9 mouse cellular contexts compared by ENCODE assay signal in the genomic region with DNA sequence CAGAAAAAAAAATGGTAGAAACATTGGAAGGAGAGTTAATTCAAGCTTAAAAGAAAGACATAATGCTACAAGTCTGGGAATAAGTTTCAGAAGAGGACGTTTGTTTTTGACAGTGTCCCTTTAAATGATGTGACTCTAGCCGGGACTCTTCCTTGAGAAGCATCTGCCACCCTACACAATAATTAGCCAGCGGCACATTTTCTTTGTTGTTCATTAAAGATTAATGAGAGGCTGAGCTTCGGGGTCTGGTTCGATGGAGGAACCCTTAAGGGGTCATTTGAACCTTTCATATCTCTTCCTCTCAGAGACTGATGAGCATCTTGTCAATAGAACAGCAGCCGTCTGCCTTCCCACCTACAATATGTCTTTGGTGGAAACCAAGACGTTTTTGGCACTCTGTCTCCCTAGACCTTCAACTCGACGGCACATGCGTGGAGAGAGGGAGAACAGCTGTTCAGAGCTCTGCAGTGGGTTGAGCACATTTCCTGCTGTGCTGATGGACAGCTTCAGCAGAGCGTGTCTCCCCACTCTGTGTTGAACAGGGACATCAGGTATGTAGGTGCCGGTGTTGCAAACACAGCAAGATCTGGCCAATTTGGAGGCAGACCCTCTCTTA.
DNase-seq lines count a peak whose midpoint lies in the region; ATAC-seq and TF ChIP-seq lines count a peak whose summit lies in the region.
"Had no signal": no experiment of that assay in that cellular context is flagged by ENCODE, and none has a peak within 500 bp of the region (broad histone marks: within the 10 kb centered on the region; RNA-seq: fewer than 3 reads in every experiment).

No protein-coding gene starts in this region.

- no peaks in the 10 kb centered on the region for H3K27me3 ChIP-seq in lung, embryonic 14.5 days (ENCODE audit: insufficient read depth, low read length)
- no peaks in the 10 kb centered on the region for H3K27me3 ChIP-seq in forebrain, embryonic 15.5 days
- no peaks in the 10 kb centered on the region for H3K27me3 ChIP-seq in limb, embryonic 10.5 days (ENCODE audit: low read depth, poor library complexity, severe bottlenecking)
- H3K27me3 ChIP-seq: embryonic facial prominence, embryonic 12.5 days; stomach, embryonic 15.5 days had no signal

- H3K4me2 ChIP-seq in lung, embryonic 14.5 days: peak overlapping the region; percentile 10; the same call in 1 of the 2 replicates
- H3K4me2 ChIP-seq in forebrain, embryonic 15.5 days (replicated peaks): no peak overlapping the region
- H3K4me2 ChIP-seq: embryonic facial prominence, embryonic 12.5 days; stomach, embryonic 15.5 days had no signal

- 3% methylated on average over 12 of the region's 12 CpGs for WGBS in lung, embryonic 14.5 days
- 11% methylated on average over 12 of the region's 12 CpGs for WGBS in lung, adult 2 months
- WGBS in forebrain, embryonic 15.5 days: 25% methylated on average over 12 of the region's 12 CpGs
- 49% methylated on average over 12 of the region's 12 CpGs for WGBS in limb, embryonic 10.5 days

- no peak overlapping the region for H3K4me3 ChIP-seq in lung, embryonic 14.5 days (ENCODE audit: low read depth, low read length)
- H3K4me3 ChIP-seq in lung, adult 2 months (replicated peaks; ENCODE audit: extremely low read depth, low read depth, low read length): no peak overlapping the region
- no peak overlapping the region for H3K4me3 ChIP-seq in forebrain, embryonic 15.5 days
- H3K4me3 ChIP-seq in limb, embryonic 10.5 days: no peak overlapping the region
- H3K4me3 ChIP-seq: embryonic facial prominence, embryonic 12.5 days; stomach, embryonic 15.5 days had no signal

- peak; percentile 81 for DNase-seq in lung, embryonic 14.5 days
- DNase-seq in lung, adult 2 months: no peak
- DNase-seq in layer of hippocampus, adult 9-10 months (ENCODE audit: low spot score): peak; percentile 15
- peak; percentile 11 for DNase-seq in right cerebral cortex, postnatal 14 days
- DNase-seq in limb, embryonic 10.5 days (ENCODE audit: low spot score): no peak
- no peak for DNase-seq in gastrocnemius, adult 8-10 months (ENCODE audit: low spot score in 2 of 2)

- no peak overlapping the region for H3K27ac ChIP-seq in lung, embryonic 14.5 days (ENCODE audit: low read depth)
- H3K27ac ChIP-seq in forebrain, embryonic 15.5 days (replicated peaks): no peak overlapping the region
- H3K27ac ChIP-seq in limb, embryonic 10.5 days: no peak overlapping the region
- H3K27ac ChIP-seq: embryonic facial prominence, embryonic 12.5 days; stomach, embryonic 15.5 days had no signal

- TF ChIP-seq CTCF in lung, embryonic 14.5 days (IDR thresholded peaks at IDR 0.05; ENCODE audit: low read depth): no peak
- TF ChIP-seq CTCF in lung, adult 2 months (IDR thresholded peaks at IDR 0.05; ENCODE audit: insufficient read depth, low read length): no peak

- no peak overlapping the region for H3K9ac ChIP-seq in lung, embryonic 14.5 days
- no peak overlapping the region for H3K9ac ChIP-seq in forebrain, embryonic 15.5 days (replicated peaks)
- H3K9ac ChIP-seq: embryonic facial prominence, embryonic 12.5 days; stomach, embryonic 15.5 days had no signal

- TF ChIP-seq POLR2A in lung, adult 2 months (IDR thresholded peaks at IDR 0.05; ENCODE audit: borderline replicate concordance, extremely low read depth, low read depth, low read length): no peak

- ATAC-seq in lung, embryonic 14.5 days (ENCODE audit: insufficient read depth): peak; percentile 93
- ATAC-seq in forebrain, embryonic 15.5 days (replicated peaks): peak; percentile 53; the same call in 1 of the 2 replicates

- no peaks in the 10 kb centered on the region for H3K9me3 ChIP-seq in lung, embryonic 14.5 days (ENCODE audit: low read depth, low read length)
- no peaks in the 10 kb centered on the region for H3K9me3 ChIP-seq in forebrain, embryonic 15.5 days
- no peaks in the 10 kb centered on the region for H3K9me3 ChIP-seq in limb, embryonic 10.5 days (replicated peaks)
- H3K9me3 ChIP-seq: embryonic facial prominence, embryonic 12.5 days; stomach, embryonic 15.5 days had no signal

- 0 out of 2 replicates have a peak, but pooled peaks cover 5% of the 10 kb centered on the region for H3K4me1 ChIP-seq in lung, embryonic 14.5 days (ENCODE audit: insufficient read depth)
- H3K4me1 ChIP-seq in lung, adult 2 months (ENCODE audit: control insufficient read depth, insufficient read depth, low read length): no peaks in the 10 kb centered on the region
- peaks cover 2% of the 10 kb centered on the region; the same call in 1 of the 2 replicates for H3K4me1 ChIP-seq in forebrain, embryonic 15.5 days
- no peaks in the 10 kb centered on the region for H3K4me1 ChIP-seq in limb, embryonic 10.5 days
- H3K4me1 ChIP-seq: embryonic facial prominence, embryonic 12.5 days; stomach, embryonic 15.5 days had no signal

- H3K36me3 ChIP-seq in lung, embryonic 14.5 days (ENCODE audit: insufficient read depth): no peaks in the 10 kb centered on the region
- no peaks in the 10 kb centered on the region for H3K36me3 ChIP-seq in forebrain, embryonic 15.5 days
- no peaks in the 10 kb centered on the region for H3K36me3 ChIP-seq in limb, embryonic 10.5 days
- H3K36me3 ChIP-seq: embryonic facial prominence, embryonic 12.5 days; stomach, embryonic 15.5 days had no signal

Comparison
In these comparisons a context has a peak if more than half of its experiments do, and no peak if none do; other contexts are left out.
1. DNase-seq: peak in lung, embryonic 14.5 days (single experiment), layer of hippocampus, adult 9-10 months (single experiment) and right cerebral cortex, postnatal 14 days (single experiment); none in lung, adult 2 months (single experiment), limb, embryonic 10.5 days (single experiment) and gastrocnemius, adult 8-10 months (0 of 2).